Mouse (Mus musculus) midbrain, postnatal 0 days (tissue): ENCODE measurements at regions not wholly inside any gene's neighbourhood (a gene's known extent, or its start where the extent isn't known, plus 50 kb on each side); places are given as distances from the start of the nearest gene placed in this dataset.

Source experiments
- ATAC-seq: fragments of 200-750 bp; cut with Nextera tagmentation; 2 replicates; pipeline ENCODE4 v1.8.0; 2017; ENCODE audit warnings: moderate number of reproducible peaks, mild to moderate bottlenecking, moderate TSS enrichment, moderate library complexity; ENCODE audit not compliant: low FRiP score
- DNase-seq: peaks from one replicate; pipeline ENCODE4 v3.0.0-alpha.2; 2015; ENCODE audit warnings: low spot score
- H3K27ac ChIP-seq: fragments of 300-500 bp; sonication (generic); 2 replicates; pipeline ENCODE4 v1.5.1; 2014; ENCODE audit warnings: low read depth, mild to moderate bottlenecking, low read length, mixed read lengths
- H3K27me3 ChIP-seq: fragments of 300-500 bp; sonication (generic); 2 replicates; pipeline ENCODE4 v1.6.1; 2014; ENCODE audit warnings: low read length, control low read depth, mixed read lengths; ENCODE audit not compliant: insufficient read depth
- H3K36me3 ChIP-seq: fragments of 300-500 bp; sonication (generic); 2 replicates; pipeline ENCODE4 v1.6.1; 2014; ENCODE audit warnings: low read length, control low read depth, mixed read lengths; ENCODE audit not compliant: insufficient read depth
- H3K4me1 ChIP-seq: fragments of 300-500 bp; sonication (generic); 2 replicates; pipeline ENCODE4 v1.6.1; 2014; ENCODE audit warnings: mild to moderate bottlenecking, control low read depth, antibody characterized with exemption, low read length, mixed read lengths; ENCODE audit not compliant: insufficient read depth
- H3K4me2 ChIP-seq: fragments of 300-500 bp; sonication (generic); 2 replicates; pipeline ENCODE4 v1.6.1; 2014; ENCODE audit warnings: low read depth, mild to moderate bottlenecking, low read length, mixed read lengths; ENCODE audit not compliant: poor library complexity, severe bottlenecking
- H3K4me3 ChIP-seq: fragments of 300-500 bp; sonication (generic); 2 replicates; pipeline ENCODE4 v1.5.1; 2014; ENCODE audit warnings: low read depth, mild to moderate bottlenecking, low read length, moderate library complexity
- H3K9ac ChIP-seq: fragments of 300-500 bp; sonication (generic); replicated peaks from 2 replicates; pipeline ENCODE4 v1.6.1; 2014; ENCODE audit warnings: mild to moderate bottlenecking, low read length, moderate library complexity, mixed read lengths; ENCODE audit not compliant: poor library complexity, severe bottlenecking
- H3K9me3 ChIP-seq: fragments of 300-500 bp; sonication (generic); 2 replicates; pipeline ENCODE4 v1.6.1; 2016; ENCODE audit warnings: low read length, control low read depth
- CTCF ChIP-seq: IDR thresholded peaks from 2 replicates; pipeline ENCODE4 v1.5.1; 2016; ENCODE audit warnings: antibody characterized with exemption, mild to moderate bottlenecking
- WGBS: fragments of 180-500 bp; shearing (Covaris S2); extraction: QIAGEN DNeasy Blood & Tissue Kit; methylation state at CpG from one replicate; pipeline ENCODE4 v1.1.7; 2014; 5-methylcytosine and 5-hydroxymethylcytosine counted together

DNA sequence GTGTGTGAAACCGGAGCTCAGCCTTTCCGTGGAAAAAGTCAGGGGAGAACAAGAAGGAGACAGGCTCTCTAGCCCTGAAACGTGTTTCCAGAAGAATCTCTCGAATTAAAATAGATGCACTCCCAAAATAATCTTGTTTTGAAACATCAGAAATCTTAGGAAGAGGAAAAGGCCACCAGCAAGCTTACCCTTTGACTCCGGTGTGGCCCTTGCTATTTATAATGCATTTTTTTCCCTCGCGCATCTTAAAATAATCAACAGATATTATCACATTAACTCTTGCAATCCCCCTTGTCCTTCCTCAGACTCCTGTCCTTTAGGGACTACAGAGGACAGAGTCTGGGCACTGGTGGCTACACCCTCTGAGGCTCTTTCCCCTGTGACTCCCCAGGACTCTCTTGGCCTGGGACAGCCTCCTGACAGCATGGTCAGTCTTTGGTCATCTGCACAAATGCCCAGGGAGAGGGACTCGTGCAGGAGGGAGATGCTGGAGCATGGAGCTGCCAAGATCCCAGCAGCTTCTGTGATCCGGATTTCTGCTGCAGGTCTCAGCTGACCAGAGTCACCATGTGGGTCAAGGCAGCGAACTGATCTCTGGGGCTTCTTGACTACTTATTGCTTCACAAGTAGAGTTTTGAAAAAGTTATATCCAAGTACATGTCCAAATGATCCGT lies 70.3 kb upstream of the Ephb1 start:
- no peak for ATAC-seq
- H3K4me1 ChIP-seq = no peaks in the 10 kb centered on the region
- no peaks in the 10 kb centered on the region for H3K36me3 ChIP-seq
- H3K9ac ChIP-seq = no peak overlapping the region
- H3K27ac ChIP-seq = no peak overlapping the region; the same call in 1 of the 2 replicates
- no peak overlapping the region for H3K4me3 ChIP-seq
- WGBS = 48% methylated on average over 11 of the region's 11 CpGs
- H3K9me3 ChIP-seq = no peaks in the 10 kb centered on the region
- H3K4me2 ChIP-seq = no peak overlapping the region
- TF ChIP-seq CTCF = no peak
- H3K27me3 ChIP-seq = no peaks in the 10 kb centered on the region
- no peak for DNase-seq

DNA sequence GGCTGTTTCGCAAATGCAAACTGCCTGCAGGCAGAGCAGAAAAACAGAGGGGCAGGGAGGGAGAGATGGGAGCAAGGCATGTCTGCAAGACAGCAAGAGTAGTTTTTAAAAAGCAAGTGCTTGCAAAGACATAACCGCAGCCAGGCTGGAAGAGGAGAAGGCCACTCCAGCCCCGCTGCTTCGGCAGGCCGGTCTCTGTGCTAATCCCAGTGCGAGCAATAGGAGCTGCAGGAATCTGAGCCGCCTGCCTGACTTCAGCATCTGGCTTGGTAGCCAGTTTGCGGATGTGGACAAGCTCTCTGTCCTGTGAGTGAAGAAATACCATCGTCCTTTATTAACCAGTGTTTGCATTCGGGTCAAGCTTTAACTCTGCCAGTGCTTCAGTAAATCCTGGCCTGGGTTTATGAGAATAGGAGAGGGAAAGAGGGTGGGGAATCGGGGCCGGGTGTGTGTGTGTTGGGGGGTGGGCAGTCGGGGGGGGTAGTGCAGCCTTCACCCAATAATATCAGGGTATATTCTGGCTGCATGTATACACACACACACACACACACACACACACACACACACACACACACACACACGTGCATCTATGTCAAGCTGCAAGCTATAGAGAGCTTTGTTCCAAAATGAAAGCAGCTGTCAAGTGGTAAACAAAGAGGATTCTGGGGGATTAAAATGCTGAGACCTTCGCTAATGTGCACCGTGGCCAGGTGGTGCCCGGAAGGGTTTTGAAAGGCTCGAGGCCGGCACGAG lies 69.6 kb upstream of the Ephb1 start:
- no peak for TF ChIP-seq CTCF
- no peaks in the 10 kb centered on the region for H3K36me3 ChIP-seq
- H3K4me1 ChIP-seq = no peaks in the 10 kb centered on the region
- 0 out of 2 replicates have a peak overlapping the region, but pooled peaks have one; percentile 9 for H3K9ac ChIP-seq
- no peak overlapping the region for H3K4me3 ChIP-seq
- no peaks in the 10 kb centered on the region for H3K9me3 ChIP-seq
- 2% methylated on average over 20 of the region's 20 CpGs for whole genome bisulfite sequencing
- peak overlapping the region; percentile 19 for H3K4me2 ChIP-seq
- no peaks in the 10 kb centered on the region for H3K27me3 ChIP-seq
- peak overlapping the region; percentile 49 for H3K27ac ChIP-seq
- DNase-seq = peak; percentile 52
- peak; percentile 70 for ATAC-seq

DNA sequence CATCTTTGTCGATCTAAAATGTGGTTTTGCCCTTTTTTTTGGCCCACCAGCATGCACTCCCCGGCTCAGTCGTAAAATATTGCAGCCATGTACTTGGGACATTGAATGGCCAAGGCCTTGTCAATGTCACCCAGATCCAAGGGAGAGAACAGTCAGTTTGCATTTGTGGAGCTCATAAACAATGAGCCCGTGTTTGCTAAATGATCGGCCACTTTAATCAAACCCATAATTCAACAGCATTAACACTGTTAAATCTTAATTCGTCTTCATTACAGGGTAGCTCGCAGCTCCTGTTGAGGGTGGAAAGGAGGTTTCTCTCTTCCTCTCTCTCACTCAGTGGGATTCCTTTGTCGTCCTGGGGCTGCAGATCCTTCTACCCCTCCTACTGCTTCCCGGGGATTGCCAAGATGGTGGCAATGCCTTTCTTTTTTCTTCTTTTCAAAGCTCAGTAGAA lies 69.0 kb upstream of the Ephb1 start:
- DNase-seq (no peak), ATAC-seq (peak; percentile 13; the same call in 1 of the 2 replicates)
- H3K4me2 ChIP-seq = peak overlapping the region; percentile 19; the same call in 1 of the 2 replicates
- no peaks in the 10 kb centered on the region for H3K9me3 ChIP-seq
- no peaks in the 10 kb centered on the region for H3K27me3 ChIP-seq
- H3K36me3 ChIP-seq = no peaks in the 10 kb centered on the region
- no peak for TF ChIP-seq CTCF
- H3K27ac ChIP-seq = peak overlapping the region; percentile 49
- 12% methylated on average over 9 of the region's 9 CpGs for WGBS
- 0 out of 2 replicates have a peak overlapping the region, but pooled peaks have one; percentile 9 for H3K9ac ChIP-seq
- no peak overlapping the region for H3K4me3 ChIP-seq
- H3K4me1 ChIP-seq = no peaks in the 10 kb centered on the region

DNA sequence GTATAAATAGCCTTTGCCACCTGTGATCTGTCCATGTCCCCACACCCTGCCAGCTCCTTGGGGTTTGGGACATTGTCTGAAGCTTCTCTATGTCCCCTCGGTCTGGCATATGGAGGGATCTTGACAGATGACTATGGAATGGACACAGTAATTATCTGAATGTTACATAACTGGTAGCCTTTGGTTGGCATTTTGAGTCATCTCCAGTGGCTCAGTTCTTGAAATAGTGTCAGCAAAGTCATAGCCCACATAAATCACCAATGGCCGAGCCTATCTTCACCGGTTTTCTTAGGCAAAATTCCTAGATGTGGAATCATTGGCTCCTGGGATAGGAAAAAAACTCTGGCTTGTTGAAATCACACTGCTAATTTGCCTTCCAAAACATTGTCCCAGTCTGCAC lies 67.3 kb upstream of the Ephb1 start:
- Histone ChIP-seq H3K9ac (no peak overlapping the region), H3K27ac (no peak overlapping the region), H3K4me1 (no peaks in the 10 kb centered on the region), H3K27me3 (no peaks in the 10 kb centered on the region), H3K36me3 (no peaks in the 10 kb centered on the region), H3K9me3 (no peaks in the 10 kb centered on the region), H3K4me2 (no peak overlapping the region), H3K4me3 (no peak overlapping the region)
- ATAC-seq (no peak), DNase-seq (no peak)
- WGBS = 91% methylated on average over 3 of the region's 3 CpGs
- no peak for TF ChIP-seq CTCF

DNA sequence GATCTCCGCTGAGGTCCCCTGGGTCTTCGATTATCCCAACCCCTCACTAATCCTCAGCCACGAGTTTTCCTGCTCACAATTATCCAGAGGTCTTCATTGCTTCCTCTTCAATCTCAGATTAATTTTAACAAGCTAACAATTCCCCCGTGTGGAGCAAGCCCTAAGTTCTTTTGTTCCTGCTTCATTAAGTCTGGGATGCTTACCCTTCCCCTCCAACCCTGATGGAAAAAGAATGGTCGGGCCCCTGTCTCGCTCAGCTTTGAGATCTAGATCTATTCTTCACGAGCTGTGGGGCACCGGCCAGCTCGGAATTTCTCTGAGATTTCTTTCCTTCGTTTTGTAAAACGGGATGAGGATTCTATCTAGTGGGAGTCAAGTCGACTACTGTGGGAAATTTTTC lies 65.7 kb upstream of the Ephb1 start:
- H3K9me3 ChIP-seq = no peaks in the 10 kb centered on the region
- no peak for TF ChIP-seq CTCF
- no peak overlapping the region for H3K9ac ChIP-seq
- ATAC-seq (no peak), DNase-seq (no peak)
- H3K4me1 ChIP-seq = no peaks in the 10 kb centered on the region
- H3K27me3 ChIP-seq = no peaks in the 10 kb centered on the region
- no peak overlapping the region for H3K4me2 ChIP-seq
- H3K4me3 ChIP-seq = no peak overlapping the region
- WGBS = 8% methylated on average over 12 of the region's 12 CpGs
- H3K27ac ChIP-seq = no peak overlapping the region
- no peaks in the 10 kb centered on the region for H3K36me3 ChIP-seq

DNA sequence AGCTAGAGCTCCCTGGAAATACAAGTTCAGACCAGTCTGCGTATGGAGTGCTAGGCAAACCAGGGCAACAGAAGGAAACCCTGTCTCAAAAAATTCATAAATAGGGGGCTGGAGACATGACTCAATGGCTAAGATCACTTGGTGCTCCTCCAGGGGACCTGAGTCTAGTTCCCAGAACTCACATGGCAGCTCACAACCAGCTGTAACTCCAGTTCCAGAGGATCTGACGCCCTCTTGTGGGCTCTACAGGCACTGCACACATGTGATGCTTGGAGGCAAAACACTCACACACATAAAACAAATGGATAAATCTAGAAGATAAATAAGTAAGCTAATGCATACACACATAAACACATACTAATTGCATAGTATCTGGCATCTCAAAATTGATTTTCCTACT lies 59.1 kb upstream of the Ephb1 start:
- Histone ChIP-seq H3K9ac (no peak overlapping the region), H3K9me3 (no peaks in the 10 kb centered on the region), H3K27me3 (no peaks in the 10 kb centered on the region), H3K36me3 (no peaks in the 10 kb centered on the region), H3K27ac (no peak overlapping the region), H3K4me3 (no peak overlapping the region), H3K4me2 (no peak overlapping the region), H3K4me1 (no peaks in the 10 kb centered on the region)
- peak; percentile 31 for TF ChIP-seq CTCF
- ATAC-seq = no peak
- no peak for DNase-seq
- WGBS = 69% methylated on average over 2 of the region's 2 CpGs
